Mouse (Mus musculus) mesoderm, embryonic 11.5 days (tissue): ENCODE measurements around the gene Ndufa13.
"Not testable (repeated sequence)": the region's sequence is repeated elsewhere in the genome, so short reads cannot be mapped to it uniquely, and the experiment has no call there.

Source experiments
- DNase-seq: peaks from one replicate; pipeline ENCODE4 v3.0.0-alpha.2; 2012; ENCODE audit warnings: low read depth, low spot score

Gene Ndufa13

GRCm38 (mm10) chr8:69902163-69903062 is at the start of gene Ndufa13, which contains the start of the genes Tssk6 and Yjefn3:
TSS of gene Ndufa13 (minus strand) at chr8:69902558.
TSS of gene Tssk6 (plus strand) at chr8:69902184.
TSS of gene Yjefn3 (minus strand) at chr8:69902712.
- no peak for DNase-seq

- DNase-seq: no peak
These were observed 47.9 kb upstream of the Ndufa13 start for GRCm38 (mm10) chr8:69950300-69950699.

- DNase-seq: not testable (repeated sequence)
These were observed 40.1 kb upstream of the Ndufa13 start for GRCm38 (mm10) chr8:69942495-69942894.

GRCm38 (mm10) chr8:69940386-69940785 is 38.0 kb upstream of the Ndufa13 start:
- no peak for DNase-seq

GRCm38 (mm10) chr8:69939633-69940032 is 37.3 kb upstream of the Ndufa13 start:
- peak; percentile 79 for DNase-seq

- no peak for DNase-seq
These were observed 36.1 kb upstream of the Ndufa13 start for GRCm38 (mm10) chr8:69938245-69938982.

- no peak for DNase-seq
These were observed 35.1 kb upstream of the Ndufa13 start for GRCm38 (mm10) chr8:69937466-69937865.

GRCm38 (mm10) chr8:69936050-69936794 is 33.9 kb upstream of the Ndufa13 start:
- DNase-seq: peak; percentile 67

GRCm38 (mm10) chr8:69935431-69935830 is 33.1 kb upstream of the Ndufa13 start:
- DNase-seq: no peak

- DNase-seq: no peak
These were observed 32.2 kb upstream of the Ndufa13 start for GRCm38 (mm10) chr8:69934582-69934981.

GRCm38 (mm10) chr8:69933811-69934210 is 31.5 kb upstream of the Ndufa13 start:
- no peak for DNase-seq

- no peak for DNase-seq
These were observed 24.5 kb upstream of the Ndufa13 start for GRCm38 (mm10) chr8:69926901-69927300.

- DNase-seq: no peak
These were observed 21.6 kb upstream of the Ndufa13 start for GRCm38 (mm10) chr8:69923986-69924385.

GRCm38 (mm10) chr8:69921141-69921540 is 18.8 kb upstream of the Ndufa13 start:
- no peak for DNase-seq

GRCm38 (mm10) chr8:69919876-69920662 is 17.7 kb upstream of the Ndufa13 start:
- peak; percentile 81 for DNase-seq

GRCm38 (mm10) chr8:69919010-69919409 is 16.7 kb upstream of the Ndufa13 start:
- peak; percentile 92 for DNase-seq

GRCm38 (mm10) chr8:69918506-69918905 is 16.1 kb upstream of the Ndufa13 start:
- no peak for DNase-seq

GRCm38 (mm10) chr8:69915748-69916147 is 13.4 kb upstream of the Ndufa13 start:
- no peak for DNase-seq

GRCm38 (mm10) chr8:69914526-69914925 is 12.2 kb upstream of the Ndufa13 start:
- DNase-seq: no peak

- DNase-seq: no peak
These were observed 10.2 kb upstream of the Ndufa13 start for GRCm38 (mm10) chr8:69912478-69913074.

GRCm38 (mm10) chr8:69911917-69912316 is 9.6 kb upstream of the Ndufa13 start:
- no peak for DNase-seq
